Mouse (Mus musculus): Measurements from ENCODE around the gene Glce.

Gene Glce

GRCm38 (mm10) chr9:62026600-62026999 is 95.9 kb downstream of the Glce start, which contains the start of gene Paqr5:
TSS of gene Paqr5 (minus strand) at chr9:62026856.
- no peak for DNase-seq (ENCODE audit: low spot score)

GRCm38 (mm10) chr9:62025056-62025455 is 97.4 kb downstream of the Glce start:
- no peak for DNase-seq (ENCODE audit: low spot score)

- no peak for DNase-seq (ENCODE audit: low spot score)
These were observed 98.6 kb downstream of the Glce start for GRCm38 (mm10) chr9:62023879-62024278.

- DNase-seq (ENCODE audit: low spot score): no peak
These were observed 99.3 kb downstream of the Glce start for GRCm38 (mm10) chr9:62022961-62023680.

- no peak for DNase-seq (ENCODE audit: low spot score)
These were observed 100.8 kb downstream of the Glce start for GRCm38 (mm10) chr9:62021583-62022120.

- no peak for DNase-seq (ENCODE audit: low spot score)
These were observed 102.2 kb downstream of the Glce start for GRCm38 (mm10) chr9:62020259-62020658.

GRCm38 (mm10) chr9:62018229-62019093 is 104.0 kb downstream of the Glce start:
- DNase-seq (ENCODE audit: low spot score): peak; percentile 18

GRCm38 (mm10) chr9:62017329-62017728 is 105.1 kb downstream of the Glce start:
- no peak for DNase-seq (ENCODE audit: low spot score)

GRCm38 (mm10) chr9:62015504-62015903 is 107.0 kb downstream of the Glce start:
- no peak for DNase-seq (ENCODE audit: low spot score)

- DNase-seq (ENCODE audit: low spot score): no peak
These were observed 108.9 kb downstream of the Glce start for GRCm38 (mm10) chr9:62013316-62014097.

- no peak for DNase-seq (ENCODE audit: low spot score)
These were observed 114.1 kb downstream of the Glce start for GRCm38 (mm10) chr9:62008360-62008759.
